ENCODE assay signal across 25 mouse cellular contexts in genomic region chr8:46367125-46367524, GRCm38 (mm10).
DNase-seq lines count a peak whose midpoint lies in the region; ATAC-seq and TF ChIP-seq lines count a peak whose summit lies in the region.
"Had no signal": no experiment of that assay in that cellular context is flagged by ENCODE, and none has a peak within 500 bp of the region (broad histone marks: within the 10 kb centered on the region; RNA-seq: fewer than 3 reads in every experiment).

No protein-coding gene starts in this region.

- no peaks in the 10 kb centered on the region for H3K4me1 ChIP-seq in heart, embryonic 10.5 days
- H3K4me1 ChIP-seq in midbrain, embryonic 14.5 days (ENCODE audit: control insufficient read depth, insufficient read depth, low read length) = no peaks in the 10 kb centered on the region
- H3K4me1 ChIP-seq in midbrain, embryonic 13.5 days (replicated peaks) = no peaks in the 10 kb centered on the region
- H3K4me1 ChIP-seq in midbrain, postnatal 0 days (ENCODE audit: insufficient read depth, low read length) = no peaks in the 10 kb centered on the region
- H3K4me1 ChIP-seq: embryonic facial prominence, embryonic 15.5 days; heart, embryonic 15.5 days; hindbrain, embryonic 12.5 days had no signal

- peak; percentile 0 for DNase-seq in embryo, embryonic 10 days (ENCODE audit: low spot score)
- DNase-seq in embryo, embryonic 11 days = no peak
- peak; percentile 1 for DNase-seq in heart, embryonic 10.5 days (ENCODE audit: low spot score)
- no peak for DNase-seq in heart, postnatal 4 days
- DNase-seq in midbrain, embryonic 14.5 days = peak; percentile 45
- DNase-seq in midbrain, postnatal 0 days (ENCODE audit: low spot score) = peak; percentile 37
- DNase-seq: adrenal gland, adult 8-10 months; adrenal gland, postnatal 36 days; B cell, adult 2 months; cerebellum, adult 11-12 months; cerebellum, adult 9-11 months; cerebellum, postnatal 36 days; gastrocnemius, postnatal 10 days; heart, adult 18-20 months; heart, postnatal 14 days had no signal

- H3K9me3 ChIP-seq in heart, embryonic 10.5 days = no peaks in the 10 kb centered on the region
- H3K9me3 ChIP-seq in midbrain, embryonic 14.5 days (ENCODE audit: control insufficient read depth, low read length) = no peaks in the 10 kb centered on the region
- no peaks in the 10 kb centered on the region for H3K9me3 ChIP-seq in midbrain, embryonic 13.5 days
- no peaks in the 10 kb centered on the region for H3K9me3 ChIP-seq in midbrain, postnatal 0 days (ENCODE audit: low read length)
- H3K9me3 ChIP-seq: embryonic facial prominence, embryonic 15.5 days; G1E; heart, embryonic 15.5 days; hindbrain, embryonic 12.5 days had no signal

- TF ChIP-seq CTCF in midbrain, postnatal 0 days (IDR thresholded peaks at IDR 0.05) = no peak

- no peaks in the 10 kb centered on the region for H3K27me3 ChIP-seq in heart, embryonic 10.5 days (ENCODE audit: insufficient read depth, poor library complexity, severe bottlenecking)
- no peaks in the 10 kb centered on the region for H3K27me3 ChIP-seq in midbrain, embryonic 14.5 days (ENCODE audit: control insufficient read depth, insufficient read depth, low read length)
- no peaks in the 10 kb centered on the region for H3K27me3 ChIP-seq in midbrain, embryonic 13.5 days
- no peaks in the 10 kb centered on the region for H3K27me3 ChIP-seq in midbrain, postnatal 0 days (ENCODE audit: insufficient read depth, low read length)
- H3K27me3 ChIP-seq: embryonic facial prominence, embryonic 15.5 days; heart, embryonic 15.5 days; hindbrain, embryonic 12.5 days had no signal

- no peak overlapping the region for H3K9ac ChIP-seq in midbrain, embryonic 14.5 days (replicated peaks; ENCODE audit: low read length)
- H3K9ac ChIP-seq in midbrain, embryonic 13.5 days (replicated peaks) = no peak overlapping the region
- no peak overlapping the region for H3K9ac ChIP-seq in midbrain, postnatal 0 days (replicated peaks; ENCODE audit: low read length, poor library complexity, severe bottlenecking)
- H3K9ac ChIP-seq: embryonic facial prominence, embryonic 15.5 days; heart, embryonic 15.5 days; hindbrain, embryonic 12.5 days had no signal

- no peaks in the 10 kb centered on the region for H3K36me3 ChIP-seq in heart, embryonic 10.5 days
- H3K36me3 ChIP-seq in midbrain, embryonic 14.5 days (ENCODE audit: control insufficient read depth, insufficient read depth, low read length) = no peaks in the 10 kb centered on the region
- H3K36me3 ChIP-seq in midbrain, embryonic 13.5 days = no peaks in the 10 kb centered on the region
- H3K36me3 ChIP-seq in midbrain, postnatal 0 days (ENCODE audit: insufficient read depth, low read length) = no peaks in the 10 kb centered on the region
- H3K36me3 ChIP-seq: embryonic facial prominence, embryonic 15.5 days; G1E; heart, embryonic 15.5 days; hindbrain, embryonic 12.5 days had no signal

- WGBS in heart, embryonic 10.5 days = 85% methylated on average over 3 of the region's 3 CpGs
- 90% methylated on average over 3 of the region's 3 CpGs for WGBS in midbrain, embryonic 14.5 days
- 93% methylated on average over 3 of the region's 3 CpGs for WGBS in midbrain, embryonic 13.5 days
- WGBS in midbrain, postnatal 0 days = 66% methylated on average over 3 of the region's 3 CpGs

- H3K4me3 ChIP-seq in heart, embryonic 10.5 days = no peak overlapping the region
- no peak overlapping the region for H3K4me3 ChIP-seq in midbrain, embryonic 14.5 days (replicated peaks; ENCODE audit: low read depth, low read length)
- H3K4me3 ChIP-seq in midbrain, embryonic 13.5 days (replicated peaks) = no peak overlapping the region
- H3K4me3 ChIP-seq in midbrain, postnatal 0 days (ENCODE audit: low read depth, low read length) = no peak overlapping the region
- H3K4me3 ChIP-seq: embryonic facial prominence, embryonic 15.5 days; erythroblast, embryonic 14.5 days; heart, embryonic 15.5 days; hindbrain, embryonic 12.5 days had no signal

- no peak overlapping the region for H3K4me2 ChIP-seq in midbrain, embryonic 14.5 days (ENCODE audit: low read length)
- H3K4me2 ChIP-seq in midbrain, embryonic 13.5 days (replicated peaks) = no peak overlapping the region
- H3K4me2 ChIP-seq in midbrain, postnatal 0 days (ENCODE audit: low read depth, low read length, poor library complexity, severe bottlenecking) = no peak overlapping the region
- H3K4me2 ChIP-seq: embryonic facial prominence, embryonic 15.5 days; heart, embryonic 11.5 days; heart, embryonic 15.5 days; hindbrain, embryonic 12.5 days had no signal

- no peak for ATAC-seq in midbrain, embryonic 14.5 days (ENCODE audit: low FRiP score, low TSS enrichment)
- no peak for ATAC-seq in midbrain, embryonic 13.5 days
- peak; percentile 70 for ATAC-seq in midbrain, postnatal 0 days (ENCODE audit: low FRiP score)
- ATAC-seq: CD4-positive, CD25-positive, alpha-beta regulatory T cell, adult 4 months; inflammation-experienced regulatory T-cells, adult 6 months; intestine, postnatal 0 days had no signal

- no peak overlapping the region for H3K27ac ChIP-seq in heart, embryonic 10.5 days
- H3K27ac ChIP-seq in midbrain, embryonic 14.5 days (replicated peaks; ENCODE audit: low read depth, low read length) = no peak overlapping the region
- H3K27ac ChIP-seq in midbrain, embryonic 13.5 days = no peak overlapping the region
- no peak overlapping the region for H3K27ac ChIP-seq in midbrain, postnatal 0 days (ENCODE audit: low read depth, low read length)
- H3K27ac ChIP-seq: embryonic facial prominence, embryonic 15.5 days; heart, embryonic 15.5 days; hindbrain, embryonic 12.5 days had no signal

Comparison
In these comparisons a context has a peak if more than half of its experiments do, and no peak if none do; other contexts are left out.
1. DNase-seq: peak in embryo, embryonic 10 days (single experiment), heart, embryonic 10.5 days (single experiment), midbrain, embryonic 14.5 days (single experiment) and midbrain, postnatal 0 days (single experiment); none in embryo, embryonic 11 days (single experiment) and heart, postnatal 4 days (single experiment).